Mouse (Mus musculus) adrenal gland, adult 18-20 months (tissue): Measurements from ENCODE around the gene Gxylt2. TPM values are rescaled to one million over a fixed set of nuclear protein-coding genes. Genes with fewer than 3 reads are reported as not detected.

Experiments
- DNase-seq, 2 experiments: peaks; one replicate each; pipeline ENCODE4 v3.0.0; 2021 to 2022; ENCODE audit warnings: low spot score in 2 of 2
- long read RNA-seq, 2 experiments: library from polyadenylated mRNA; stranded (forward); transcript quantifications; one replicate each; pipeline ENCODE4 v2.0.0; 2021
- total RNA-seq, 2 experiments: library from RNA; stranded (reverse); gene quantifications; 1 replicate in 1 of 2; 2 replicates in 1 of 2; pipeline ENCODE4 v1.2.3; 2021

Gene Gxylt2
- under 1 TPM; 0.30 to 0.80 TPM for total RNA-seq
- long read RNA-seq, experiment 1: 0 reads
- long read RNA-seq, experiment 2: 0 reads

DNA sequence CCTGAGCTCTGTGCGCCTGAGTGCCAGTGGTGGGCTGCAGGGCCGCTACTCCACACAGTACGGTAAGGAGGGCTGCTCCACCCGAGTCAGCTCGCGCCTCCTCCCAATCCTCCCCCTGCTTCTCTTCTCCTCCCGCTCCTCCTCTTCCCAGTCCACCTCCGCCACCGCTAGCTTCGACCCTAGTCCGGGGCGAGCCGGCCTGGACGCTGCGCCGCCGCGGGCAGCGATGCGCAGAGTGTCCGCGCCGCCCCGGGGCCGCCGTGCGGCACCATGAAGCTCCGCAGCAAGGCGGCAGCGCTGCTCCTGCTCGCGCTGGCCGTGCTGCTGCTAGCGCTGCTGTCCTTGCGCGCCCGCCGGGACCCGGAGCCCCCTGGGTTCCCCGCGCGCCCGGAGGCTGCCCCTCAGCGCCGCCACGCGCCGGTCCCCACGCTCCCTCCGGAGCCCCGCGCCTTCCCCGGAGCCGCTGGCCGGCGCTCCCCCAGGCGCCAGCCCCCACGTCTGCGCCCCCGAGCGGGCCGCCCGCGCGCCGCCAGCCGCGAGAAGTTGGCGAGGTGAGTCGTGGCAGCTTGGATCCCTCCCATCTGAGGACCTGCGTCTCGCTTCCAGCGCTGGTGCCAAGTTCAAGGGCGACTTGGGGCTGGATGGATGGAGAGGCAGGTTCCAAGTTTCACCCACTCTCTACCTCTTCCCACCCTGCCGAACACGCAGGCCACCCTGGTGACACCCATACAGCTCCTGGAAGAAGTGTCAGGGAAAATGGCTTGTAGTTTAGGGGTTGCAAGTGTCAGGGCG, at the start of gene Gxylt2:
Gene Gxylt2 (plus strand): TSS at position 161 of the 792 bp plus-strand sequence.
- DNase-seq: no peak

DNA sequence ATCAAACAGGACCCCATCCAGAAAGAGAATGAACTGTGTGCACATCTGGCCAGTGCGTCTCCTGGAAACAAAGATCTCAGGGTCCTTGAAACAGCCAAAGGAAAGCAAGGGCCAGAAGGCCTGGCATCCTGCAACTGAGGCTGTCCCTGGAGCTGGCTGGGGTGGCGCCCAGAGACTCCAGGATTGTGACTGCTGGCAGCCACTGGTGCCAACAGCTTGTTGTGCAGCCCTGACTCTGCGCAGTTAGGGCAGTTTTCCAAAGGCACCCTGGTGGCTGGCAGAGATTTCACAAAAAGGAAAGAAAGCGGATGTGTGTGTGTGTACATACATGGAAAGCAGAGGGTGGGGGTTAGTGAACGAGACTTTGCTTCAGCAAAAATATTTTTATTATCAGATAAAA, 44.1 kb upstream of the Gxylt2 start:
- DNase-seq: peak in 1 of 2 experiments; percentile 35

DNA sequence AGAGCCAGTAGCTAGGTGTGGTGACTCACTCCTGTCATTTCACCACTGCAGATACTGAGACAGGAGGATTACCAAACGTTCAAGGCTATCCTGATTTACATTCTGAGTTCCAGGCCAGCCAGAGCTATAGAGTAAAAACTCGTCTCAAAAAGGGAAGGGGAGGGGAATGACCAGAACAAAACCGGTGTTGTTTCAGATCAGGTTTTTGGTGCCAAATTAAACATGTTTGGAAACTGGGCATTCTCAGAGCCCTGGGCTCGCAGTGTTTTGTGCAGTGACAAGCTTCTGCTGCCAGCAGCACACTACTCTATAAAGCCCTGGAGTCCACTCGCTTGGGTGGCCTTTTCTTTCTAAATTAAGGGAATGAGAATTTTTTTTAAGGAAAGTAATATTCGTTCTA, 42.3 kb upstream of the Gxylt2 start:
- no peak for DNase-seq

DNA sequence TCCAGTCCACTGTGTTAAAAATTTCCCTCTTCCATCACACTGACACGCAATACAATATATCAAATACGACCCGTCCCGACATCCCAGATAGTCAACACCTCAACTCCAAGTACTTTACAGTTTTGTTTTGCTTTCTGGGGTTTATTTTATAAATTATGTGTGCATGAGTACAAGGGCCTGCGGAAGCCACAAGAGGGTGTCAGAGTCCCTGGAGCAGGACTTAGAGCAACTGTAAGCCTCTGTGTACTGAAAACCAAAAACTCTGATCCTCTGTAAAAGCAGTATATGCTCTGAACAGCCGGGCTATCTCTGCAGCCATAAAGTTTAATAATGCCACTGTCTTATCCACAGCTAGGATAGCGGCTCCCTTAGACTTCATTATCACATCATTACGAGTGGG, 36.9 kb upstream of the Gxylt2 start:
- DNase-seq: no peak

DNA sequence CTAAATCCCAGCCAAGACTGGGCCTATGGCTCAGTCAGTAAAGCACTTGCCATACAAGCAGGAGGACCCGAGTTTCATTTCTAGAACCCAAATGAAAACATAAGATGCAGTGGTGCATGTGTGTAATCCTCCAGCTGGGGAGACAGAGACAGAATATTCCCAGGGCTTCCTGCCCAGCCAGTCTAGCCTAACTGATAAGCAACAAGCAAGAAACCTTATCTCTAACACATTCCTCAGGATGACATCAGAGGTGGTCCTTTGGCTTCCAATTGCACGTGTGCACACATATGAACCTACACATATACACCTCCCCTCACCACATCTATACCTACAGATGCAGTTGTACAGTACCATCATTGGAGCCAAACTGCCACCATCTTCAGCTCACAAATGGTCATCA, 35.7 kb upstream of the Gxylt2 start:
- DNase-seq: no peak

DNA sequence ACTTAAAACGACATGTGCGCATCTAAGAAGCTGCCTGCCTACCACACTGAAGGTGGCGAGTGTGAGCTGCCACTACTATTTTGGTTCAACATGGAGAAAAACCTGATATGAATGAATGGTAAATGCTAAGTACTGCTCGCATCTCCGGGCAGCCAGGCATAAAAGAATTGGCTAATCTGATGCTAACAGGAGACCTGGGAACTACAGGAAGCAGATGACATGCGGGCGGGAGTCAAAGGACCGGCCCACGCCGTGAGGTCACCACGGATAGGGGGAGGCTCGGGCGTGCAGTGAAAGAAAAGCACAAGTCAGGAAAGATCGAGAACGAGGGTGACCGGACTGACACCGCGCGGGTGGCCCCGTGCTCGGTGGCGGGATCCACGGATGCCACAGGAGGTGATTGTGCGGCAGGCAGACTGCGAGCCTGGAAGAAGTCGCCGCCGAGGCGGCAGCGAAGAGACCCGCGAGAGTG, 34.1 kb upstream of the Gxylt2 start:
- peak; percentile 42 to 53 for DNase-seq

DNA sequence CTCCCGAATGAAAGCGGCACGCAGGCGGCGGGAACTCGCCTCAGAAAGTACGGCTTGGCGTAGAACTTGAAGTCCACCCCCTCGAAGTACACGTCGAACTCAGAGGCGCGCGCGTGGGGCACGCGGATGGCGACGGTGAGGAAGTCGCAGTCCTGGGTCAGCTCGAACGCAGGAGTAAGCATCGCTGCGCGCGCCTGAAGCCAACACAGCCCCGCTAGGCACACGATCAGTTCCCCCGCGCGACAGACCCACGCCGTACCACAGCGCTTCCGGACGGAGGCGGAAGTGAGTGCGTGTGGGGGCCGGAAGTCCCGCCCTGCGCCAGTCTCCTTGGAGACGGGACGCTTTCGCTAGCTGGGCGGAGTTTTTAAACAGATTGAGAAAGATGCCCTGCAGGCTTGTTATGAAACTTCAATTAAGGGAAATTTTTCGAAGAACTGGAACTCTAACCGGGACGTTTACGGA, 33.6 kb upstream of the Gxylt2 start, which contains the start of gene Shq1:
Gene Shq1 (minus strand): TSS at position 278 of the 465 bp plus-strand sequence.
- peak; percentile 85 to 86 for DNase-seq

DNA sequence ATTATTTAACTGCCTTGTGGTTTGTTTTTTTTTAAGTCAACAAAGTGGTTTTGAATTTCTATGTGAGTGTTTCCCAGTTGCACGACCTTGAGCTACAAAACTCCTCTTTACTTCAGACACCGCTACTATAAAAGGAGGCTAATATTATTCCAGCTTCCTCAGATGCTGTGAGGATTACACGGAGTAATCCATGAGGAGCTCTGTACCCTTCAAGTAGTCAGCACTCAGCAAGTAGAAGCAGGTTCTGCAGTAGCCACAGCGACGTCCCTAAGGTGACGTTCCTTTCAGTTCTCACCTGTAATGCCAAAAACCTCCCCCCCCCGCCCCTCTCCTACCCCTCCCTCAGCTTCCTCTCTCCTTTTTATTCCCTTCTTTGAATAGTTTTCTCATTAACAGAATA, 33.1 kb upstream of the Gxylt2 start:
- DNase-seq: no peak

DNA sequence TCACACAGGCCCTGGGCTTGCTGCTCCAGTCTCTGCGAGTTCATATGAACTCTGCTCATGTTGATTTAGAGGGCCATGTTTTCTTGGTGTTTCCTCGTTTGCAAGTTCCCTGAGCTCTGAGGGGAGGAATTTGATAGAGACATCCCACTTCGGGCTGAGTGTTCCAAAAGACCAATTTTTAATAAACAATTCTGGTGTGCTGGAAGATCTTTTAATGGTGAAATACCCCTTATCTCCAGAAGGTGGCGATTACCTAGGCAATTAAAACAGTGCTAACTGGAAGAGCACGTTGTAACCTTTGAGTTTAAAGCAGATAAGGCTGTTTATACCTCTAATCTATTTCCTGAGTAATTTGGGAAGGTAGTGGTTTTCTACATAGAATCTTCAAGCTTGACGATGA, 29.6 kb upstream of the Gxylt2 start:
- DNase-seq: no peak

DNA sequence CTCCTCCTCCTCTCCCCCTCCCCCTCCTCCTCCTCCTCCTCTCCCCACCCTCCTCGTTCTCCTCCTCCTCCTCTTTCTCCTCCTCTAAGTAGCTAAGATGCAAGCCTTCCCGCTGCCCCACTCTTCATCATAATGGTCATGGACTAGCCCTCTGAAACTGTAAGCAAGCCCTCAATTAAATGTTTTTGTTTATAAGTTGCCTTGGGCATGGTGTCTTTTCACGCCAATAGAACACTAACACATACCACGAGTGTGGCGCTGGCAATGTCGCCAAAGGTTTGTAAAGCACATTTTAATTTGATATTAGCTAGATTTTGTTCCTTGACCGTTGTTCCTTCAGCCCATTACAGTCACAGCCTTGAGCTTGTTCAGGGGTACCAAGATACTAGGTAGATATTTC, 28.1 kb upstream of the Gxylt2 start:
- no peak for DNase-seq

DNA sequence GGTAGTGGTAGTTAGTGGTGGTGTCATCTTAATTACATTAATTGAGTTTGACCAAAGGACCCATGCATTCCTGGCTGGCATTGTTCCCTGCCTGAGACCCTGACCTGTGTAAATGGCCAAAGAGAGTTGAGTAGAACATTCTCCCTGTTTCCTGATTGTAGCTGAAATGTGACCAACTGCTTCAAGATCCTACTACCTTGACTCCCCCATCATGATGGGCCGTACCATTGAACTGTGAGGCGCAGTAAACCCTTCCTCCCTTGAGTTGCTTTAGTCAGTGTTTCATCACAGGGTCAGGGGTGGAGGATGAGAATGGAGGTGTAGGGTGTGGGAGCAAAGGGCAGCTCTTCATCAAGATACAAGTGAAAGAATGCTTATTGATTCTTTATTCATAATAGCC, 25.9 kb upstream of the Gxylt2 start:
- no peak for DNase-seq

DNA sequence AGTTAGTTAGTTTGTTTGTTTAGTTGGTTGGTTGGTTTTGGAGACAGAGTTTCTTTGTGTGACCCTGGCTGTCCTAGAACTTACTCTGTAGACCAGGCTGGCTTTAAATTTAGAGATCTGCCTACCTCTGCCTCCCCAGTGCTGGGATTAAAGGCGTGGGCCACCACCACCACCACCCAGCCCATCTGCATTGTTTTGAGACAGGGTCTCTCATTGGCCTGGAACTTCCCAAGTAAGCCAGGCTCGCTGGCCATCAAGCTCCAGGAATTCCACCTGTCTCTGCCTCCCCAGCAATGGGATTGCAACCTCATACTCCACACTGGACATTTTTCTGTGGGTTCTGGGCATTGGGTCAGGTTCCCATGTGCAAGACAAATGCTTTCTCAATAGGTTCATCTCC, 18.2 kb upstream of the Gxylt2 start:
- DNase-seq: no peak

DNA sequence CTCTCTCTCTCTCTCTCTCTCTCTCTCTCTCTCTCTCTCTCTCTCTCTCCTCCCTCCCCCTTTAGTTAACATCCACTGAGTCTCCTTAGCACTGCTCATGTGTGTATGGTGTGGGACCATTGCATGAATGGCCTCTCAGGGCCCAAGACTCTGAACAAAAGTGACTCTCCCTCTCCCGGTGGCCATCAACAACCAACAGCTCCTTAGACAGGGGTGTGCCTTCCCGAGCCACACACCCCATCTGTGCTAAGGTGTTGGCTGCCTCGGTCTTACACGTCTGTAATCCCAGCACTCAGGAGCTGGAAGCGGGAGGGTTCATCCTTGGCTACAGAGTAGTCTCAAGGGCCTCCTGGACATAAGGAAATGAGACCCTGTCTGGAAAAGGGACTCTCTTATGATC, 4.5 kb upstream of the Gxylt2 start:
- DNase-seq: no peak

DNA sequence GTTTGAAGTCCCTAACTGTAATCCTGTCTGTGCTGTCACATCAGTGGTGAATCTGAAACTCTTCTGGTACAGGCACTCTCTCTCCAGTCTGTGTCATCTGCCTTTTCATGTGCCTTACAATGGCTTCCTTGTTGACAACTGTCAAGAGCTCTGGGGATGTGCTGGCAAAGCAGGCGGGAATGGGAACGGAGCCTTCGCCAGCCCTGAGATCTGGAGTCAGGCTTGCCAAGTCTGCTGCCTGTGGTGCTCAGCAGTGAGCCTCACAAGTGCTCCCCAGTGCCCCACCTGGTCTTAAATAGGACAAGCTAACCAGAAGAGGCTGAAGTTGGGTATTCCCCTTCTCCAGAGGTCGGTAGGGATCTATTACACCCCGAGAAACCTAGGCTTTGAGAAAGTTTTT, 3.8 kb upstream of the Gxylt2 start:
- no peak for DNase-seq

DNA sequence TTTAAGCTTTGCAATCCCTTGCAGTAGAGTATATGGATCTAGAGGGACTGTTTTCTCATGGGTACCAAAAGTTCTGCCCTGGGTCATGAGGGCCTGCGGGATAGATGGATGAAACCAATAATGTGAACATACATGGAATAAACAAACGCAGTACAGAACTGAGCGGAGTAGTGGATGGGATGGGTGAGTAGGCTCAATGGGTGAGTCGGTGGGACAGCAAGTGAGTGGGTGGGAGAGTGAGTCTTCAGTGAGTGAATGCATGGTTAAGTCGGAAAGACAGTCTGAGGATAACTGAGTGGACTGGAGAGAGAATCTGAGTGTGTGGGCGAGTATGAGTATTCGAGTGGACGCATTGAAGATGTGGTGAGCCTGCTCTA, 349 bp upstream of the Gxylt2 start:
- DNase-seq: no peak

DNA sequence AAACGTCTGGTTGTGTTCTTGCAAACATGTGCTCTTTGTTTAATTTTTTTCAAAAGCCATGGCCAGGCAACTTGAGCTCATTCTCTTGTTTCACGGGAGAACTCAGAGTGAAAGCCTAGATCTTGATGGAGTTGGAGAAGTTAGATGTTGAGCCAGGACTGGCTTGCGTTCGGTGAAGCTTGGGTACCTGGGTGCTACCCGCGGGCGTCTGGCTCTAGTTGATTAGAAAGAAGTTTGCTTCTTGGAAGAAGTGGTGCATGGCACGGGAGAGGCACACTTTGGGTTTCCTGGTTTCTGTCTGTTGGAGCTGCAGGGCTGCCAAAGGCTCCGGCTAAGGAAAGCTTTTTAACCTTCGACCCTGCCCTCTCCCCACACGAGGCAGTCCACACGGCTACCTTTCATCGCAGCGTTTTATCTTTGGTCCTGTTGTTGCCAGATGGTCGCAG, 855 bp downstream of the Gxylt2 start:
- no peak for DNase-seq

DNA sequence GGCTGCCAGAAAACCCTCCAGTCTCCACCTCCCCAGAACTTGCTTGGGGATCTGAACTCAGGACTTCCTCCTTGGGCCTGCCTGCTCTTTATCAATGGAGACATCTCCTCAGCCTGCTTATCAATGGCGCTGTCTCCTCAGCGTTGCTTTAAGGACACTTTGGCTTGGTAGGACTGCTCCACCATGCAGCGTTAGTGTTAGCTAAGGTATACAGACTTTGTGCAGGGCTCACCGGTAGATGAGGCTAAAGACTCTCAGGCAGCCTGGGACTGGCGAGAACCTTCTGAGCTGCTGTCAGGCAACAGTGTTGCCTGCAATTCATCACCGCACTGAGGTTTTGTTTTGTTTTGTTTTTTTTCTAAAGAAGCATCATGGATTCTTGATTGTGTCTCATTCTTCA, 2.3 kb downstream of the Gxylt2 start:
- DNase-seq: no peak

DNA sequence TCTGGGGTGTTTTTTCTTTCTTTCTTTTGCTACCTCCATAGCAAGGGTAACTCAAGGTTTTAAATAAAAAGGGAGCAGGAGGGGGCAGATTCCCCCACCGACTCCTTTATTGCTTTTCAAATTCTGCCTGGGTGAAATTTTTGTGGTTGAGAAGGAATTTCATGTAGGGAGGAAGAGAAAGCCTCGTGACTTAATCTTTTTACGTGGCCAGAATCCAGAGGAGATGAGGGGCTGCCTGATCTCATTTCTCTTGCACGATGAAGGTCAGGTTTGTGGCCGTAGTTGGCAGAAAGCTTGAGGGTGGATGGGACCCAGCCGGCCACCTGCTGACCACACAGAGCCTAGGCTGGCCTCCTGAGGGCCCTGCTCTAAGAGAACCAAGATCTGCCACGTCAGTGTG, 3.0 kb downstream of the Gxylt2 start:
- no peak for DNase-seq

DNA sequence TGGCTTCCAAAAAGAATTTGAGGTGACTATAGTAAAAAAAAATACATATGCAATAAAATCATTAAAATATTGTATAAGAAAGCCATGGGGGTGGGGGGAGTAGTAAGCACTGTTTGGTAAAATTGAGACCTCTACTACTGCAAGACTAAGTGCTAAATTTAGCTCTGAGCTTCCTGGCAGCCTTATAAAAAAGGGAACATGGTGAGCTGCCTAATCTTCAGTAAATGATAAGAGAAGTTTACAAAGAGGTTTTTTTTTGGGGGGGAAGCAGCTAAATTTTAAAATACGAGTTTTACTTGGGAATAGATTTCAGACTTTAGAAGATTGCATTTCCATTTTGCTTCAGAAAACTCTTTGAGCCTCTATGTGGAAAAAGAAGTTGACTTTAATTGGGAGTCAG, 3.7 kb downstream of the Gxylt2 start:
- DNase-seq: no peak

DNA sequence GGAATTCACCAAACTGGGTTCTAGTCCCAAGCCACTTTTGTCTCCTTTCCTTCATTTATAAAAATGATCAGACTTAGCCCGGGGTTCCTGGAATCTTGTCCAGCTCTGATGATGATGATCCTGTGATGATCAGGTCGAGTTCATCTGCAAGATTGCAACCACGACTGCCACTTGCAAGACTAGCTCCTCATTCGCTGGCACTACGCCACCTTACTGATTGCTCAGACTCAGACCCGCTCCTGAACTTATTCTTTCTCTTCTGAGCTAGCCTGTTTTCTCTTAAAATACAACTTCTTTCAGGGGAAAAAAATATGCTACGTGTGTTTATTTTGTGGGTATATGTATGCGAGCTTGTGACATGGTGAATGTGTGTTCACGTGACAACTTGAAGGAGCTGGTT, 4.5 kb downstream of the Gxylt2 start:
- DNase-seq: no peak

DNA sequence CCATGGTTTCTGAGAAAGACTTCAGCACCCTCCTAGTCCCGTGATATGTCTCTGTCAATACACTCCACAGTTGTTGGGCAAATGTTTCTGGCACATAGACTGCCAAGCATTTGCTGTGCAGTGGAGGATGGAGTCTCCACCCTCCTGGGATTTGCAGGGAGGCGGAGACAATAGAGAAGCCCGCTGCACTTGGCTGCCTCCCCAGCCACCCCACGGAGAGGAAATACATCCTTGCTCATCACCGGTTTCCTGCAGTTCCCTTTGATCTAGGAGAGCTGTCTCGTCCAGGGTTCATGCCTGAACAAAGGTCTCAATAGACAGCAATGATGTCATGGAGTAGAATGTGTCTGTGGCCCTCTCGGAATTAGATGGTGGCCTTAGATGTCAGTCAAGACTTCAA, 4.9 kb downstream of the Gxylt2 start:
- DNase-seq: peak; percentile 12 to 30

DNA sequence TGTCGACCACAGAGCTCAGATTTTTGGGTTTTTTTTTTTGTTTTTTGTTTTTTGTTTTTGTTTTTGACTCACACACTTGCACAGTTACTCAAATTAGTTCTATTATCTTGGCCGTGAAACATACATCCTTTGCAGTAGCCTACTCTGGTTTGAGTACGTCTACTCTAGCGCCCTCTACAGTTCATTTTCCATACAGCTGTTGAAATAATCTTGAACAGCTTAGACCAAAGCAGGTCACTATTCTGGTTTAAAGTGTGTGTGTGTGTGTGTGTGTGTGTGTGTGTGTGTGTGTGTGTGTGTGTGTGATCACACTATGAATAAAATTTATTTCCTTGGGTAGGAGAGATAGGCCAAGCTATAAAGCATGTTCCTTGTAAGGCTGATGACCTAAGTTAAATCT, 5.6 kb downstream of the Gxylt2 start:
- DNase-seq: no peak

DNA sequence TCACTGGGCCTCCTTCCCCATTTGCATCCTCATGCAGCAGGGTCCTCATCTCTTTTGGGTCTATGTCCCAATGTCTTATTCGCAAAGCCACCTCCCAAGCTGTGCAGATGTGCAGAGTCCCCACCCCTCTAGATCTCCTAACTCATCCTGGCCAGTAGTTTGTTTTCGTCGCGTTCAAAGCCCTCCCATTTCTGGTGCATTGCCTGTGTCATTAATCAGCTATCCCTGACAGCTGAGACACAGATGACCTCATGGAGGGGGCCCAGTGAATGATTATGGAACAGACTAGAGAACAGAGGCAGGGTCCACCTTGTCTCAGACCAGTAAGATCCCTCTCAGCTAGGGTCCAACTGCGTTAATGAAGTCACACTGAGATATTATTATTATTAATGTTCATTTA, 6.3 kb downstream of the Gxylt2 start:
- DNase-seq: no peak
